Mouse (Mus musculus): ENCODE measurements around the gene Mcl1. TPM values are rescaled to one million over a fixed set of nuclear protein-coding genes. Genes with fewer than 3 reads are reported as not detected.
"Not testable (repeated sequence)": the region's sequence is repeated elsewhere in the genome, so short reads cannot be mapped to it uniquely, and the experiment has no call there.

The Mcl1 gene
- total RNA-seq, 1 experiment from 2014 or later, result 159 TPM

DNA sequence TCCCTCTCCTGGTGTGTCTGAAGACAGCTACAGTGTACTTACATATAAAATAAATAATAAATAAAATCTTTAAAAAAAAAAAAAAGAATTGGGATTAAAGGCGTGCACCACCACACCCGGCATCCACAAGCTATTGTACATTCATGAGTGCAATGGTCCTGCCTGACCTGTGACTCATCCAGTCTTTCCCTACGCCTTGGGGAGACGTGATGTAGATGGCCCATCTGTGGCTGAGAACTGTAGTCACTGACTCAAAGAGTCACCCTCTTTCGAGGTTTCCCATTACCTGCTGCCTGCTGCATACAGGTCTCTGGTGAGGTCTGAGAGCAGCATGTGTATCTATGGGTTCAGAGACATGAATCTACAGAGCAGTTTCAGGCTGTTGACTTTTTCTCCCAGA lies 10.6 kb upstream of the Mcl1 start:
- ATAC-seq (replicated peaks; ENCODE audit: low read depth, poor library complexity, severe bottlenecking), result no peak

GRCm38 (mm10) chr3:95650276-95651032 lies 8.1 kb upstream of the Mcl1 start:
- ATAC-seq (replicated peaks; ENCODE audit: low read depth, poor library complexity, severe bottlenecking), result peak; percentile 53

- ATAC-seq (replicated peaks; ENCODE audit: low read depth, poor library complexity, severe bottlenecking), result 0 out of 2 replicates have a peak, but pooled peaks have one; percentile 2
These were observed 7.6 kb upstream of the Mcl1 start for GRCm38 (mm10) chr3:95651033-95651373.

DNA sequence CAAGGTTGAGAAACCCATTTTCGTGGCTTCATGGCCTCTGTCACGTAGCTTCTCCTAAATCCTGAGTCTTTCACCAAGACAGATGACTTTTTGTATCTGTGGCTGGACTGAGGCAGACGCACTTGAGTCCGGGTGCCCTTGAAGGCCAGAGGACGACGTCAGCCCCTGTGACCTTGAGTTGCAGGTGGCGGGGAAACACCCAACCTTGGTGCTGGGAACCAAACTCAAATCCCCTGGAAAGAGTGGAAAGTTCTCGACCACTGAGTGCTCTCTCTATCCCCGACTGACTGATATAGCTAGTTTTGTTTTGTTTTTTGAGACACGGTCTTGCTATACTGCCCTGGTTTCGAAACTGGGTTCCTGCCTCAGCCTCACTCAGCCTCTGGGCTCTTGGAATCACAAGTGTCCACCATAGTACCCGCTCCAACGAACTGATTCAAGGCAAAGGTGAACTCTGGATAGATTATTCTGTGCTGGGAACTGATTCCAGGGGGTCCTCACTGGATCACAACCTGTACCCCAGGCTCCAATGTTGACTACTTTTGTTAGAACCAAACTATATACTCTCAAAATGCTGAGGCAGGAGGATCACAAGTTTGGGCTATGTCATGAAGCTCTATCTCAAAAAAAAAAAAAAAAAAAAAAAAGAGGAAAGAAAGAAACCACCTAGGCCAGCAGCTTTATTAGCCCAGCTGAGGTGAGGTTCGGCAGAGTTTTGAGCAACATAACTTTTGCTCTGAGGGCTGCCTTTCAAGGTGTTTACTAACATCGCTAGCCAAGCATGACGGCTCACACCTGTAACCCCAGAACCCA lies 7.0 kb upstream of the Mcl1 start:
- no peak for ATAC-seq (replicated peaks; ENCODE audit: low read depth, poor library complexity, severe bottlenecking)

DNA sequence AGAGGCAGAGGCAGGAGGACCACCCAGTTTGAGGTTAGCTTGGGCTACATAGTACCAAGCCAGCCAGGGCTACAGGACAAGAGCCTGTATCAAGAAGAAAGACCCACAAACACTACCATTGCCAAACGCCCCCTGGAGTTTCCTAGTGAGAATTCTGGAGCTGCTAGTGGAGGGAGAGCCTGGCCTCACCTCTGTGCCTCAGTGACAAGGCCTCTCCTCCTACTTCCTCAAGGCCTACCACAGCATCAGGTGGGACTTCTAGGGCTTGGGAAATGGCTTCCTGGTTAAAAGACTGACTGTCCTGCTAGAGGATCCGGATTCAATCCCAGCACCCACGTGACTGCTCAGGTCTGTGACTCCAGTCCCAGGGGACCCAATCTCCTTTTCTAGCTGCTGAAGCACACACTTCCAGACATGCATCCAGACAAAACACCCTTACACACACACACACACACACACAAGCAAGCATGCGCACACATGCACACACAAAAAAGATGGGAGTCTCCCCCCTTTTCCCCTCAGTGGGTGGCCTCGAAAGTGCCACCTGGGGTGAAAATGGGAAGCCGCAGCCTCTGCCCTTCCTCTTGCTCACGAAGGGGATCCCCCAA lies 6.3 kb upstream of the Mcl1 start:
- peak; percentile 34 for ATAC-seq (replicated peaks; ENCODE audit: low read depth, poor library complexity, severe bottlenecking)

GRCm38 (mm10) chr3:95652871-95653270 lies 5.7 kb upstream of the Mcl1 start:
- no peak for ATAC-seq (replicated peaks; ENCODE audit: low read depth, poor library complexity, severe bottlenecking)

DNA sequence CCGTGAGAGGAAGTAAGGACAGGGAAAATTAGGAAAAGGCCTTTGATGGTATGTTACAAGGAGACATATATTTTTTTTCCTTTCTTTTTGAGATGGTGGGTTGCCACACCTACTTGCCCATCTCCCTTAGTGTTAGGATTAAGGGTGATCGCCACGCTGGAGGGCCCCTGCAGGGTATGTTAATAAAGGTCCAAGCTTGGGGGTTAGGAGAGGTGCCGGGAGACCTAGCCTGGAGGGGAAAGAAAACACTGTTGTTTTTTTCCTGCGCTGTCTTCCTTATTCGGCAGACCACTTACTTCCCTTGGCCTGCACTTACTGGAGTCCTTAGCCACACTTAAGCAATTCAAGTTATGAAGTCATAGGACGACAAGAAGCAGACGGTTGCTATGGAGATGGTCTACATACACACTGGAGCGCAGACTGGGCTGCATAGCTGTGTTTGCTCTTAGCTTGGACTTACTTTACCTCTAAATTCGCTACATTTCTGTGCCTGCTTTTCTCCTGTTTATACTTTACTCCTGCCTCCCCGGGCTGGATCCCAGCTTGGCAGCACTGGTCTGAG lies 5.0 kb upstream of the Mcl1 start:
- peak; percentile 61 for ATAC-seq (replicated peaks; ENCODE audit: low read depth, poor library complexity, severe bottlenecking)

- ATAC-seq (replicated peaks; ENCODE audit: low read depth, poor library complexity, severe bottlenecking), result not testable (repeated sequence)
These were observed 4.2 kb upstream of the Mcl1 start for GRCm38 (mm10) chr3:95654371-95654770.

GRCm38 (mm10) chr3:95655437-95655836 lies 3.2 kb upstream of the Mcl1 start:
- no peak for ATAC-seq (replicated peaks; ENCODE audit: low read depth, poor library complexity, severe bottlenecking)

- ATAC-seq (replicated peaks; ENCODE audit: low read depth, poor library complexity, severe bottlenecking), result no peak
These were observed 1.5 kb upstream of the Mcl1 start for GRCm38 (mm10) chr3:95657108-95657507.

DNA sequence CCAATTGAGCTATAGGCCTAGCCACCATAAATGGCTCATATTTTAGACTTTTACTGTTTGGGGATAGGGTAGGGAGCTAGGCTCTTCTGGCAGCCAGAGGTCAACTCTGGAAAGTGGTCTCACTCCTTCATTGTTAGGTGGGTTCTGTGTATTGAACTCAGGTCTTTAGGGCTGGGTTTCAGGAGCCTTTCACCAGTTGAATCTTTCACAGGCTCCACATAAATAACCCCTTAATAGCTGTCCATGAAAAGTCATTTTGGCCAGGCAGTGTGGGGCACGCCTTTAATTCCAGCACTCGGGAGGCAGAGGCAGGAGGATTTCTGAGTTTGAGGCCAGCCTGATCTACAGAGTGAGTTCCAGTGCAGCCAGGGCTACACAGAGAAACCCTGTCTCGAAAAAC lies 877 bp upstream of the Mcl1 start:
- no peak for ATAC-seq (replicated peaks; ENCODE audit: low read depth, poor library complexity, severe bottlenecking)

GRCm38 (mm10) chr3:95658868-95659712 lies 502 bp downstream of the Mcl1 start:
- peak; percentile 34 for ATAC-seq (replicated peaks; ENCODE audit: low read depth, poor library complexity, severe bottlenecking)

GRCm38 (mm10) chr3:95659948-95660347 lies 1.4 kb downstream of the Mcl1 start:
- ATAC-seq (replicated peaks; ENCODE audit: low read depth, poor library complexity, severe bottlenecking), result no peak

- no peak for ATAC-seq (replicated peaks; ENCODE audit: low read depth, poor library complexity, severe bottlenecking)
These were observed 2.3 kb downstream of the Mcl1 start for GRCm38 (mm10) chr3:95660788-95661478.

DNA sequence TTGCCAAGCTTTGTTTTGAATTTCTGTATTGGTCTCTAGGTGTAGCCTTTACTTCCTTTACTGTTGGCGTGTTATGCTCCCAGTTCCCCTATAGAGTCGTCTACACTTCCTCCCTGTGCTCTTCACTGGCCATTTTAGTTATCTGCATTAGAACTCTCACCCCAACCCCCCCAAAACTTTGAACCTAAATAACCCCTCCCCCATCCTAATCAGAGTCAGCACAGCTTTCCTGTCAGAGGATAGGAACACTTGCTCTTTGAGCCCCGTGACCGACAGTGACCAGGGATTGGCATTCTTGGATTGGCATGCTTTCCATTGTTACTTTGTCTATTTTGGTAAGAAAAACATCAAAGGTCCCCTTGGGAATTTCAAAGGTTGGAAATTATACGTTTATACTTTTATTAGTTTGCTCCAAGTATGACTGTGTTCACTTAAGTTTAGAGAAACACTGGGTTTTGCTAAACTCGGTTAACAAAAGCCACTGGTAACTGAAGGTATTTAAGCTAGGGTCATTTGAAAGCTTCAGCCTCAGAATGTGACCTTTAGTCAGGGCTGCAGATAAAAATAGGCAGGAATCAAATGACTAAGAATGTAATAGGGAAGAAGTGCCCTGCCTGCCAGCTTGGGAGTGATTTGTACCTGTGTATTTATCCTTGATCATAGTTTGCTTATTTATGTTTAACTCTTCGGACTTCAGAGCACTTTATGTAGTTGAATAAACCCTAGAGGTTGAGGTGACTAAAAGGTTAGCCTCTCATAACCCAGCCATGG lies 3.5 kb downstream of the Mcl1 start:
- peak; percentile 5; the same call in 1 of the 2 replicates for ATAC-seq (replicated peaks; ENCODE audit: low read depth, poor library complexity, severe bottlenecking)

GRCm38 (mm10) chr3:95662724-95663449 lies 4.3 kb downstream of the Mcl1 start:
- no peak for ATAC-seq (replicated peaks; ENCODE audit: low read depth, poor library complexity, severe bottlenecking)

- no peak for ATAC-seq (replicated peaks; ENCODE audit: low read depth, poor library complexity, severe bottlenecking)
These were observed 4.9 kb downstream of the Mcl1 start for GRCm38 (mm10) chr3:95663486-95663885.

Data from common myeloid progenitor, adult 5-6 weeks (primary cell).